Comparison of ENCODE assay signal across 8 mouse cellular contexts in genomic region chr5:123135471-123136360, GRCm38 (mm10). TPM values are rescaled to one million over a fixed set of nuclear protein-coding genes. Genes with fewer than 3 reads are reported as not detected.
DNase-seq lines count a peak whose midpoint lies in the region; ATAC-seq lines count a peak whose summit lies in the region.

No protein-coding gene starts in this region.

- DNase-seq in frontal cortex, adult 2 months (ENCODE audit: extremely low spot score in 1 of 2, low spot score in 1 of 2), result peak; percentile 47 to 72
- DNase-seq in cerebellum, postnatal 25 days, result peak; percentile 69 to 77
- peak; percentile 95 for DNase-seq in gastrocnemius, postnatal 14 days
- DNase-seq in induced T-regulatory cell, adult 2 months (ENCODE audit: low read depth), result peak; percentile 41
- DNase-seq in midbrain, embryonic 11.5 days (ENCODE audit: low spot score, missing footprints), result peak; percentile 93
- DNase-seq in spleen, postnatal 4 days (ENCODE audit: low spot score in 2 of 2), result peak; percentile 73 to 82

- H3K4me2 ChIP-seq in limb, embryonic 12.5 days, result peak overlapping the region; percentile 100
- H3K4me2 ChIP-seq in midbrain, embryonic 11.5 days, result peak overlapping the region; percentile 100

- peaks cover 34% of the 10 kb centered on the region for H3K36me3 ChIP-seq in limb, embryonic 12.5 days
- H3K36me3 ChIP-seq in midbrain, embryonic 11.5 days (ENCODE audit: control insufficient read depth, insufficient read depth, low read length), result peaks cover 3% of the 10 kb centered on the region; the same call in 1 of the 2 replicates

- peak overlapping the region; percentile 100 for H3K9ac ChIP-seq in limb, embryonic 12.5 days (replicated peaks)
- H3K9ac ChIP-seq in midbrain, embryonic 11.5 days (ENCODE audit: low read length), result peak overlapping the region; percentile 100

- H3K4me1 ChIP-seq in limb, embryonic 12.5 days (replicated peaks), result peaks cover 71% of the 10 kb centered on the region
- H3K4me1 ChIP-seq in midbrain, embryonic 11.5 days (ENCODE audit: control insufficient read depth, insufficient read depth, low read length), result peaks cover 57% of the 10 kb centered on the region

- H3K4me3 ChIP-seq in limb, embryonic 12.5 days (replicated peaks), result peak overlapping the region; percentile 99
- peak overlapping the region; percentile 95 for H3K4me3 ChIP-seq in midbrain, embryonic 11.5 days (ENCODE audit: low read depth, low read length)

- no peak for ATAC-seq in frontal cortex, adult (ENCODE audit: low TSS enrichment)
- ATAC-seq in limb, embryonic 12.5 days (ENCODE audit: insufficient number of reproducible peaks, insufficient read depth, low FRiP score, low TSS enrichment, low read depth), result no peak
- no peak for ATAC-seq in midbrain, embryonic 11.5 days (ENCODE audit: low FRiP score)

- 1% methylated on average over 30 of the region's 30 CpGs for WGBS in limb, embryonic 12.5 days
- WGBS in midbrain, embryonic 11.5 days, result 3% methylated on average over 30 of the region's 30 CpGs

- intact Hi-C loops in gastrocnemius, postnatal 14 days (cut with DNase I; ENCODE audit: low total_unique reads), result no loop called here

- H3K27me3 ChIP-seq in limb, embryonic 12.5 days, result no peaks in the 10 kb centered on the region
- no peaks in the 10 kb centered on the region for H3K27me3 ChIP-seq in midbrain, embryonic 11.5 days (ENCODE audit: control insufficient read depth, insufficient read depth, low read length)

- H3K9me3 ChIP-seq in limb, embryonic 12.5 days, result no peaks in the 10 kb centered on the region
- H3K9me3 ChIP-seq in midbrain, embryonic 11.5 days (ENCODE audit: control insufficient read depth, low read length), result no peaks in the 10 kb centered on the region

- H3K27ac ChIP-seq in limb, embryonic 12.5 days, result peak overlapping the region; percentile 100
- H3K27ac ChIP-seq in midbrain, embryonic 11.5 days (ENCODE audit: low read depth, low read length), result peak overlapping the region; percentile 100

RNA-seq across cellular contexts. Expression of gene Rhof, which starts 3.2 kb away (rescaled TPM):
- 37.7 and 43.4 TPM in 2 replicates for polyA plus RNA-seq in frontal cortex, adult 2 months (2012; rRNA removed)
- total RNA-seq in gastrocnemius, postnatal 14 days (2021), result under 1 TPM; 0.27 to 0.51 TPM
- polyA plus RNA-seq in limb, embryonic 12.5 days (2016; fragmentation: Nextera tagmentation; extraction: Ambion mirVana), result 2.9 and 3.0 TPM in 2 replicates
- 1.6 TPM in 2 replicates for polyA plus RNA-seq in midbrain, embryonic 11.5 days (2014; fragmentation: Nextera tagmentation; extraction: Ambion mirVana)

RNA-seq across cellular contexts. Expression of gene Setd1b, which starts 6.3 kb away (rescaled TPM):
- 12.7 and 13.1 TPM in 2 replicates for polyA plus RNA-seq in frontal cortex, adult 2 months (2012; rRNA removed)
- total RNA-seq in gastrocnemius, postnatal 14 days (2021), result 10 to 100 TPM; 10.5 to 11.2 TPM
- polyA plus RNA-seq in limb, embryonic 12.5 days (2016; fragmentation: Nextera tagmentation; extraction: Ambion mirVana), result 10.9 and 11.4 TPM in 2 replicates
- polyA plus RNA-seq in midbrain, embryonic 11.5 days (2014; fragmentation: Nextera tagmentation; extraction: Ambion mirVana), result 9.8 and 10.0 TPM in 2 replicates

RNA-seq across cellular contexts. Expression of gene Psmd9, which starts 33.5 kb away (rescaled TPM):
- polyA plus RNA-seq in frontal cortex, adult 2 months (2012; rRNA removed), result 26.3 and 30.2 TPM in 2 replicates
- total RNA-seq in gastrocnemius, postnatal 14 days (2021), result 10 to 100 TPM; 19.2 to 19.5 TPM
- 89.3 and 91.0 TPM in 2 replicates for polyA plus RNA-seq in limb, embryonic 12.5 days (2016; fragmentation: Nextera tagmentation; extraction: Ambion mirVana)
- polyA plus RNA-seq in midbrain, embryonic 11.5 days (2014; fragmentation: Nextera tagmentation; extraction: Ambion mirVana), result 59.6 and 60.7 TPM in 2 replicates

RNA-seq across cellular contexts. Expression of gene Hpd, which starts 46.8 kb away (rescaled TPM):
- polyA plus RNA-seq in frontal cortex, adult 2 months (2012; rRNA removed), result not detected in 2 replicates
- total RNA-seq in gastrocnemius, postnatal 14 days (2021), result not detected
- polyA plus RNA-seq in limb, embryonic 12.5 days (2016; fragmentation: Nextera tagmentation; extraction: Ambion mirVana), result not detected in 2 replicates
- polyA plus RNA-seq in midbrain, embryonic 11.5 days (2014; fragmentation: Nextera tagmentation; extraction: Ambion mirVana), result not detected in 2 replicates

Comparison
In these comparisons a context has a peak if more than half of its experiments do, and no peak if none do; other contexts are left out.
1. DNase-seq: peak in every context shown above with its lines; median percentile 95 in gastrocnemius, postnatal 14 days; 93 in midbrain, embryonic 11.5 days; 78 in spleen, postnatal 4 days; 73 in cerebellum, postnatal 25 days; 60 in frontal cortex, adult 2 months; 41 in induced T-regulatory cell, adult 2 months.